Mouse (Mus musculus) E14TG2a.4 (cell line): ENCODE data around the gene Mki67.

Experiments used
- H3K27me3 ChIP-seq: 2 replicates; pipeline ENCODE4 v1.6.1; 2014; ENCODE audit warnings: low read length, control low read depth; ENCODE audit not compliant: insufficient read depth
- H3K36me3 ChIP-seq: 2 replicates; pipeline ENCODE4 v1.6.1; 2014; ENCODE audit warnings: low read length, control low read depth; ENCODE audit not compliant: insufficient read depth
- H3K4me1 ChIP-seq: replicated peaks from 2 replicates; pipeline ENCODE4 v1.6.1; 2014; ENCODE audit warnings: low read depth, low read length, control low read depth
- H3K4me3 ChIP-seq: replicated peaks from 2 replicates; pipeline ENCODE4 v1.5.1; 2014; ENCODE audit warnings: mild to moderate bottlenecking, low read length
- H3K9me3 ChIP-seq: 2 replicates; pipeline ENCODE4 v1.6.1; 2014; ENCODE audit warnings: low read length, control low read depth
- CTCF ChIP-seq: conservative IDR thresholded peaks from 2 replicates; pipeline ENCODE4 v1.5.1; 2014; ENCODE audit warnings: low read length
- NANOG ChIP-seq: IDR thresholded peaks from 2 replicates; pipeline ENCODE4 v1.6.1; 2014; ENCODE audit warnings: borderline replicate concordance, low read length, mixed read lengths
- POU5F1 ChIP-seq: IDR thresholded peaks from 2 replicates; pipeline ENCODE4 v1.6.1; 2014; ENCODE audit warnings: low read length, borderline replicate concordance

Gene Mki67

DNA sequence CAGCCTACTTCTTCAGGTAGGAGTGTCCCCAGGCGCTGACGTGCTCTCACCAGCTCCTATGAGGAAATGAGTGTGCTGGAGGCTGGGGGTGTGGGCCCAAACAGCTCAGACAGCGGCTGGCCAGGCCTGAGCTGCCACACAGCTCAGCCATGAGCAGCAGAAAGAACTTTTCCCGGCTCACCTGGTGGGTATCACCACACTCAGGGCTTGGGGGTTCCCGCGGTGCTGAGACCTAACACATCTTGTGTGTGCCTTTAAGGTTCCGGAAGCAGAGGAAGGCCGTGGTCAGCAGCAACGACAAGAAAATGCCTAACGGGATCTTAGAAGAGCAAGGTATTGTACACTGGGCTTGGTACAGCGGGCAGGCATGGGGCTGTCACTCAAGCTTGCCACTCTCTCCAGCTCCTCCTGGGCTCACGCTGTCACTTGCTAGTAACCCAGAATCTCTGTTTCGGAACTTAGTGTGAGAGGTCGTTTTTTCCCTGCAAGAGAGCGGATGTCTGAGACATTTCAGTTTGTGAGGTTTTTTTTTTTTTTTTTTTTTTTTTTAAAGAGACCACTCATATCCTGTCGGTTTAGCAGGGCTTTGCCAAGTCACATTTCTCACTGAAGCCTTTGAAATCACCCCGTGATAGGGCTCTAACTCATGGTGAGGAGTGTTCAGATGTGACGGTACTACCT is 64.2 kb downstream of the Mki67 start:
- Histone ChIP-seq H3K4me1 (no peaks in the 10 kb centered on the region; the same call in 1 of the 2 replicates), H3K36me3 (no peaks in the 10 kb centered on the region), H3K27me3 (peaks cover 38% of the 10 kb centered on the region), H3K9me3 (peaks cover 4% of the 10 kb centered on the region; the same call in 1 of the 2 replicates), H3K4me3 (no peak overlapping the region)
- TF ChIP-seq CTCF (no peak), POU5F1 (no peak), NANOG (no peak)

DNA sequence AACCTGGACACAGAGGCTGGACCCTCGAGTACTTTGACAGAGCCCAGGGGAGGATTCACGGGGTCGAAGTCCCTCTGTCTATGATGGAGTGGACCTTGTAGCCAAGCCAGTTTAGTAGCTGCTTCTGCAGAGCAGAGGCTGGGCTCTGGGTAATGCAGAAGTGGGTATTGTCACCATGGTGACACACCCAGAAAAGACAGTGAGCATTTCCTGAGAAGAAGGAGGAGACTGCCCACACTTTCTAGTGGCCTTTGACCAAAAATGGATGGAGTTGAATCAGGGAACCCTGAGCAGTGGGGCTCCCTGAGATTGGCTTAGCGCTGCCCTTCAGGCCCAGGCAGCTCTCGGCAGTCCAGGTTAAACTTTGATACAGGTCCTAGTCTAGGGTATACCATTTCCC is 66.1 kb downstream of the Mki67 start:
- TF ChIP-seq CTCF (no peak), NANOG (no peak), POU5F1 (no peak)
- no peak overlapping the region for H3K4me3 ChIP-seq
- H3K9me3 ChIP-seq = peaks cover 4% of the 10 kb centered on the region; the same call in 1 of the 2 replicates
- H3K4me1 ChIP-seq = no peaks in the 10 kb centered on the region; the same call in 1 of the 2 replicates
- H3K36me3 ChIP-seq = no peaks in the 10 kb centered on the region
- peaks cover 34% of the 10 kb centered on the region for H3K27me3 ChIP-seq

DNA sequence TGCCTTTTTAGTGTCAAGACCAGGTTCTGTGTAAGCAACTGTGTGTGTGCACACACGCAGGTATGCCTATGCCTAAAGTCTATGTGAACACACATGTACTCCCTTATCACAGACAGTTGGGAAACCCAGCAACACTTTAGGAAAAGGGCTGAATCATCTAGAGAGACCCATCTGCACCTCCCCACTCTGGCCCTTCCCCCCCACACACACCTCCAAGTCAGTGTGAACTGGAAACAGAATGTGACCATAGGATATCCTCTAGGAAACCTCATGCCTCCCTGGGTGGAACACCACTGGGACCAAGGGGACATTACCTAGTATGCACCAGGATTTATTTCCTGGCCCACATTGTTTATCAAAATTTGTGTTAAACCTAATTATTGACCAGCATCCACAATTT is 66.9 kb downstream of the Mki67 start:
- peaks cover 4% of the 10 kb centered on the region; the same call in 1 of the 2 replicates for H3K9me3 ChIP-seq
- TF ChIP-seq POU5F1 (no peak), CTCF (no peak), NANOG (no peak)
- no peaks in the 10 kb centered on the region for H3K36me3 ChIP-seq
- H3K4me1 ChIP-seq = no peaks in the 10 kb centered on the region; the same call in 1 of the 2 replicates
- H3K27me3 ChIP-seq = peaks cover 35% of the 10 kb centered on the region
- no peak overlapping the region for H3K4me3 ChIP-seq

DNA sequence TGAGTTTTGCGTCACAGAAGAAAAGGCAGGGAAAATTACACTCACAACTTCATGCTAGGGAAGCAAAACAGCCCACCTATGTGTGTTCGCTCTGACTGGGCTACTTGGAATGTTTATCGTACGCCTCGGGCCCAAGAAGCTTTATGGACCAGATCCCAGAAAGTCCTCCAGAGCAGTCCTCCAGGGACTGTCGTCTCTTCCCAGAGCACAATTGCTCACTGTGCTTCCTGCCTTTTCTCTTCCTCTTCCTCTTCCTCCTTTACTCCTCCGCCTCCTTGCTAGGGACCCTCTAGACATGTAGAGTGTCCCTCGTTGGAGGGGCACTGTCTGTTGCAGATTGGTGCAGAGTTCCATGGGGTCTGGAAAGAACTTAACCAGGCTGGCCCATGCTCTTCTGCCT is 67.3 kb downstream of the Mki67 start:
- H3K9me3 ChIP-seq = peaks cover 4% of the 10 kb centered on the region; the same call in 1 of the 2 replicates
- TF ChIP-seq NANOG = no peak
- no peak for TF ChIP-seq CTCF
- no peaks in the 10 kb centered on the region for H3K36me3 ChIP-seq
- peaks cover 31% of the 10 kb centered on the region for H3K27me3 ChIP-seq
- no peaks in the 10 kb centered on the region; the same call in 1 of the 2 replicates for H3K4me1 ChIP-seq
- no peak overlapping the region for H3K4me3 ChIP-seq

DNA sequence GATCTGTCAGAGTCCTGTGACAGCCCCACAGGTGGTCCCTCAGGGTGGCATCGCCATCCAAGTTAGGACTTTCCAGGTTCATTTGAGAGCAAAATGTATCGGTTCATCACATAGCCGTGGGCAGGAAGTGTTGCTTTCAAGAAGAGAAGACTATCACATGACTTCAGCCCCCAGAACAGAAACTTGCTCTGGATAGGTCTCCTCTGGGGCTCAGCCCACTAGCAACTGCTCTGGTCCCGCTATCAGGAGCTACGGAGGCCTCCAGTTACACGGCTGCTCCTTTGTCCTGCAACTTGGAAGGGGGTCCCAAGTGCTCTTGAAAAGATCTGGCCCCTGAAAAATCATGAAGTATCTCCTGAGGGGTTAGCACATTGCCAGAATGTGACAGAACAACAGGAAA is 69.2 kb downstream of the Mki67 start:
- H3K9me3 ChIP-seq = peaks cover 4% of the 10 kb centered on the region; the same call in 1 of the 2 replicates
- H3K4me3 ChIP-seq = no peak overlapping the region
- H3K4me1 ChIP-seq = peaks cover 4% of the 10 kb centered on the region; the same call in 1 of the 2 replicates
- H3K36me3 ChIP-seq = no peaks in the 10 kb centered on the region
- TF ChIP-seq POU5F1 (no peak), CTCF (no peak), NANOG (no peak)
- peaks cover 31% of the 10 kb centered on the region for H3K27me3 ChIP-seq

DNA sequence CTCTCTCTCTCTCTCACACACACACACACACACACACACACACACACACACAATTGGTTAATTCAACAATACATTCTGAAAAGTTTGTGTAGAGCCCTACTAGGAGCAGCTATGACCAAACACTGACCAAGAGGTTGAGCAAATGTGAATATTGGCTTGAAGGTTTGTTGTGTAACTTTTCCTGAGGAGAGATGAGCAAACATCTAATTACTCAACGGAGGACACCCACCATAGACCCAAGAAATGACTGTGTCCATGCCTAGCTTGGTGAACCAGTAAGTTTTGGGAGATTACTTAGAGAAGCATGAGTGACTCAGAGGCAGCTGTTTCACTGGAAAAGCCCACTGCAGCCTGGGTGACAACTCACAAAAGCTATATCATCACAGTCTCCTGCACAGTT is 71.7 kb downstream of the Mki67 start:
- TF ChIP-seq POU5F1 = no peak
- TF ChIP-seq NANOG = no peak
- TF ChIP-seq CTCF = no peak
- H3K27me3 ChIP-seq = peaks cover 27% of the 10 kb centered on the region
- H3K4me3 ChIP-seq = no peak overlapping the region
- H3K4me1 ChIP-seq = peaks cover 13% of the 10 kb centered on the region
- no peaks in the 10 kb centered on the region for H3K36me3 ChIP-seq
- peaks cover 4% of the 10 kb centered on the region; the same call in 1 of the 2 replicates for H3K9me3 ChIP-seq

DNA sequence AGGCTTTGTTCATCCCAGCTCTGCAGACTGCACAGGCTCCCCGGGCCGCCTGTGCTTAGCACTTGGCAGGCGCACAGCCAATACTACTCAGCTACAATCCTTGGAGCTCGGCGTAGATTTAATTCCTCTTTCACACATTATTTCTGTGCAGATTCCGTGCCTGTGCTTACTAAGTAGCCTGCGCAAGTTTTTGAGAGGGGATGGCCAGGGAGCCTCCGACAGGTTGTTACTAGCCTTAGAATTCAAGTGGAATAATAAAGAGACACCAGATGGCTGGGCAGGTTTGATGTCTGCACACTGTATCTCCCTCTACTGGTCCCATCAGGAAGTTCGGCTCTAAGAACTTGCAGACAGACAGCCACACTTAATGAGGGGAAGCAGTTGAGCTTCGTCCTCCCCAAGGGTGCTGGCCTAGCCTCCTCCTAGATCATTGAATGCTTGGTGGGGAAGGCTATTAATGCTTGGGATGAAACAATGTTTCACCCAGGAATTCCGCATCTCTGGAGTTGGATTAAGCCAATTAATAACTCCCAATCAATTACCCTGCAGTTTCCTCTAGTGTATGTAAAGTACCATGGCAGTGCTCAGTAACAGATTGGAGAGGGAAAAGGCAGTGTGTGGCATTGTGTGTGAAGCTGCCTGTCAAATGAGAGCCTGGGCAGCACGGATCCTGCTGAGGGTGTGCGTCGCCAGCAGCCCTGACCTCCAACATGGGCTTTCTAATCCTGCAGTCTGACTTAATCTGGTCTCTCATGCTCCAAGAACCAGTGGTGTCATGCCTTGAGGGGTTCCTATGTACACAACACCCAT is 74.3 kb downstream of the Mki67 start:
- TF ChIP-seq CTCF (peak; percentile 70), POU5F1 (no peak)
- H3K9me3 ChIP-seq = no peaks in the 10 kb centered on the region
- peaks cover 29% of the 10 kb centered on the region for H3K27me3 ChIP-seq
- peak overlapping the region; percentile 49; the same call in 1 of the 2 replicates for H3K4me3 ChIP-seq
- peaks cover 24% of the 10 kb centered on the region for H3K4me1 ChIP-seq
- no peaks in the 10 kb centered on the region for H3K36me3 ChIP-seq
